Comparison of ENCODE assay signal across 26 mouse cellular contexts in the genomic region with DNA sequence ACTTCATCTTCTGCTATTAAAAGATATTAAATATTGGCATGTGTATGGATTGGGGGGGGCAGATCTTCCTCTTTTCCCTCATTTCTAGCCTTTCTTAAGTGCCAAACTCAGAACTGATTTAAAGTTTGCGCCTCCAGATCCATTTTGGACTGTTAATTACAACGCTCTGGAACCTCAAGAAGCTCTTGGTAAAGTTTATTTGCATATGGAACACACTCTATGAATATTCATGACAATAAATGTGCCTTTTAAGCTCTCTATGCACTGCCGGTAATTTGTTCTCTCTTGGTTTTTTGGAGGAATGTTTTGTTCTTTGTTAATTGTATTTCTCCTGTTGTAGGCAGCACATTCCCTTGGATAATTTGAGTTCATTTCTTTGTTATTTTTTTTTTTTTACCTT.
"Had no signal": no experiment of that assay in that cellular context is flagged by ENCODE, and none has a peak within 500 bp of the region (broad histone marks: within the 10 kb centered on the region; RNA-seq: fewer than 3 reads in every experiment).

No protein-coding gene starts in this region.

- ATAC-seq: hindbrain, postnatal 0 days; intestine, embryonic 16.5 days; liver, embryonic 12.5 days had no signal

- H3K4me1 ChIP-seq: heart, embryonic 13.5 days; heart, embryonic 15.5 days; hindbrain, embryonic 13.5 days; kidney, embryonic 15.5 days; limb, embryonic 13.5 days; limb, embryonic 15.5 days; liver, embryonic 12.5 days had no signal

- H3K4me3 ChIP-seq: heart, adult 2 months; heart, embryonic 13.5 days; heart, embryonic 15.5 days; hindbrain, embryonic 13.5 days; hindbrain, embryonic 15.5 days; kidney, embryonic 15.5 days; limb, embryonic 13.5 days; limb, embryonic 15.5 days; liver, embryonic 12.5 days had no signal

- H3K9ac ChIP-seq: heart, embryonic 13.5 days; heart, embryonic 15.5 days; hindbrain, embryonic 13.5 days; hindbrain, embryonic 15.5 days; kidney, embryonic 15.5 days; limb, embryonic 13.5 days; limb, embryonic 15.5 days; liver, embryonic 12.5 days; liver, embryonic 14.5 days had no signal

- H3K27me3 ChIP-seq: heart, embryonic 13.5 days; heart, embryonic 15.5 days; hindbrain, embryonic 13.5 days; hindbrain, embryonic 15.5 days; kidney, embryonic 15.5 days; limb, embryonic 13.5 days; limb, embryonic 15.5 days; liver, embryonic 12.5 days had no signal

- H3K4me2 ChIP-seq: heart, embryonic 11.5 days; heart, embryonic 13.5 days; heart, embryonic 15.5 days; hindbrain, embryonic 13.5 days; hindbrain, embryonic 15.5 days; kidney, embryonic 15.5 days; limb, embryonic 13.5 days; limb, embryonic 15.5 days; liver, embryonic 12.5 days had no signal

- H3K9me3 ChIP-seq: heart, embryonic 13.5 days; heart, embryonic 15.5 days; hindbrain, embryonic 13.5 days; hindbrain, embryonic 15.5 days; kidney, embryonic 15.5 days; limb, embryonic 13.5 days; limb, embryonic 15.5 days; liver, embryonic 12.5 days had no signal

- H3K36me3 ChIP-seq: heart, embryonic 13.5 days; heart, embryonic 15.5 days; hindbrain, embryonic 13.5 days; hindbrain, embryonic 15.5 days; kidney, embryonic 15.5 days; limb, embryonic 13.5 days; limb, embryonic 15.5 days; liver, embryonic 12.5 days had no signal

- DNase-seq: gastrocnemius, postnatal 14 days; gastrocnemius, postnatal 36 days; heart, adult 11 months; heart, adult 2 months; heart, postnatal 14 days; heart, postnatal 36 days; kidney, adult 2 months; kidney, adult 9 months; kidney, postnatal 14 days; kidney, postnatal 36 days; layer of hippocampus, adult 9-11 months; layer of hippocampus, postnatal 36 days; left cerebral cortex, postnatal 4 days had no signal

- H3K27ac ChIP-seq: heart, adult 2 months; heart, embryonic 13.5 days; heart, embryonic 15.5 days; hindbrain, embryonic 13.5 days; hindbrain, embryonic 15.5 days; hindbrain, postnatal 0 days; kidney, embryonic 15.5 days; kidney, postnatal 0 days; limb, embryonic 13.5 days; limb, embryonic 15.5 days; liver, embryonic 12.5 days; liver, embryonic 14.5 days had no signal
